8 mouse cellular contexts compared by ENCODE assay signal in the genomic region with DNA sequence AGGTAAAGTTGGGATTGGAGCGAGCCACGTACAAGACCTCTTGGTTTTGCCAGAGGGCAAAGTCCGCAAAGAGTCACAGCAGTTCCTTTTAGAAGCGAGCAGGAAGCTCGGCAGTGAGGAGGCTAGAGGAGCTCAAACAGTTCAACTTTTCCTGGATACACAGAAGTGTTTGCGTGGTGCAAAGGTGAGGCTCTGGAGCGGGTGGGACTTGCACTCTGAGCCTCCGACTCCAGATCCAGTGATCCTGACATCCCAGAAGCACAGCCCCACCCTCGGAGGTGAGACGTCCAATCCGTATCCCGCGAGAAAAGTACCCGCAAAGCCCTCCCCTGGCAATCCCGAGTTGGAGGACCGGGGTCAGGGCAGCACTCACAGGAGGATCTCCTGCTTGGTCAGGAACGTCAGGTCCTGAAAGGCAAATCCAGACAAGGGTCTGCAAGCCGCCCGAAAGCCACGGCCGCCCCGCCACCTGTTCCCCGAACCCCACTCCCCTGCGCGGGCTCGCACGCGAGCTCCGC. TPM values are rescaled to one million over a fixed set of nuclear protein-coding genes. Genes with fewer than 3 reads are reported as not detected.
A peak's percentile ranks its signal among the peaks of the same experiment; 100 is the strongest.
DNase-seq lines count a peak whose midpoint lies in the region; ATAC-seq and TF ChIP-seq lines count a peak whose summit lies in the region.

No protein-coding gene starts in this region.

- TF ChIP-seq CTCF in midbrain, postnatal 0 days (IDR thresholded peaks at IDR 0.05) = no peak

- no peaks in the 10 kb centered on the region for H3K9me3 ChIP-seq in forebrain, embryonic 14.5 days (replicated peaks; ENCODE audit: control insufficient read depth, low read length)
- no peaks in the 10 kb centered on the region for H3K9me3 ChIP-seq in limb, embryonic 11.5 days (ENCODE audit: control insufficient read depth, low read length)
- no peaks in the 10 kb centered on the region for H3K9me3 ChIP-seq in midbrain, postnatal 0 days (ENCODE audit: low read length)

- peak; percentile 45; the same call in 1 of the 2 replicates for ATAC-seq in forebrain, embryonic 14.5 days
- peak; percentile 44 for ATAC-seq in limb, embryonic 11.5 days (ENCODE audit: insufficient number of reproducible peaks, low FRiP score, low TSS enrichment, low read depth)
- ATAC-seq in midbrain, postnatal 0 days (ENCODE audit: low FRiP score) = peak; percentile 36; the same call in 1 of the 2 replicates

- peak; percentile 57 for DNase-seq in embryo, embryonic 10.5 days (ENCODE audit: low spot score)
- DNase-seq in embryo, embryonic 10 days (ENCODE audit: low spot score) = no peak
- DNase-seq in ES-CJ7 (ENCODE audit: low read depth, low spot score) = peak; percentile 77
- peak; percentile 10 for DNase-seq in forebrain, embryonic 14.5 days (ENCODE audit: low spot score)
- DNase-seq in limb, embryonic 11.5 days (ENCODE audit: low spot score) = no peak
- DNase-seq in midbrain, postnatal 0 days (ENCODE audit: low spot score) = no peak
- DNase-seq in layer of hippocampus, postnatal 25 days (ENCODE audit: extremely low spot score in 1 of 2, low spot score in 1 of 2) = no peak
- DNase-seq in layer of hippocampus, adult 8-10 months (ENCODE audit: low spot score in 2 of 2) = no peak

- H3K4me2 ChIP-seq in forebrain, embryonic 14.5 days (ENCODE audit: low read length) = peak overlapping the region; percentile 95
- H3K4me2 ChIP-seq in limb, embryonic 11.5 days (ENCODE audit: low read depth, severe bottlenecking) = peak overlapping the region; percentile 75
- peak overlapping the region; percentile 76 for H3K4me2 ChIP-seq in midbrain, postnatal 0 days (ENCODE audit: low read depth, low read length, poor library complexity, severe bottlenecking)

- H3K4me1 ChIP-seq in forebrain, embryonic 14.5 days (ENCODE audit: control insufficient read depth, insufficient read depth, low read length) = peaks cover 11% of the 10 kb centered on the region
- H3K4me1 ChIP-seq in limb, embryonic 11.5 days (ENCODE audit: control insufficient read depth, insufficient read depth, low read length) = 0 out of 2 replicates have a peak, but pooled peaks cover 8% of the 10 kb centered on the region
- no peaks in the 10 kb centered on the region for H3K4me1 ChIP-seq in midbrain, postnatal 0 days (ENCODE audit: insufficient read depth, low read length)

- no peaks in the 10 kb centered on the region for H3K27me3 ChIP-seq in forebrain, embryonic 14.5 days (replicated peaks; ENCODE audit: control insufficient read depth, insufficient read depth, low read length)
- H3K27me3 ChIP-seq in limb, embryonic 11.5 days (ENCODE audit: control insufficient read depth, insufficient read depth, low read length) = no peaks in the 10 kb centered on the region
- H3K27me3 ChIP-seq in midbrain, postnatal 0 days (ENCODE audit: insufficient read depth, low read length) = no peaks in the 10 kb centered on the region; the same call in 1 of the 2 replicates

- peaks cover 6% of the 10 kb centered on the region for H3K36me3 ChIP-seq in forebrain, embryonic 14.5 days (ENCODE audit: control insufficient read depth, insufficient read depth, low read length)
- H3K36me3 ChIP-seq in limb, embryonic 11.5 days (ENCODE audit: control insufficient read depth, insufficient read depth, low read length) = no peaks in the 10 kb centered on the region; the same call in 1 of the 2 replicates
- 0 out of 2 replicates have a peak, but pooled peaks cover 3% of the 10 kb centered on the region for H3K36me3 ChIP-seq in midbrain, postnatal 0 days (ENCODE audit: insufficient read depth, low read length)

- H3K27ac ChIP-seq in forebrain, embryonic 14.5 days (ENCODE audit: low read depth, low read length) = no peak overlapping the region
- no peak overlapping the region for H3K27ac ChIP-seq in limb, embryonic 11.5 days (replicated peaks; ENCODE audit: low read depth, low read length)
- H3K27ac ChIP-seq in midbrain, postnatal 0 days (ENCODE audit: low read depth, low read length) = no peak overlapping the region

- peak overlapping the region; percentile 54 for H3K9ac ChIP-seq in forebrain, embryonic 14.5 days (ENCODE audit: low read length)
- peak overlapping the region; percentile 51; the same call in 1 of the 2 replicates for H3K9ac ChIP-seq in limb, embryonic 11.5 days (ENCODE audit: low read length)
- H3K9ac ChIP-seq in midbrain, postnatal 0 days (replicated peaks; ENCODE audit: low read length, poor library complexity, severe bottlenecking) = peak overlapping the region; percentile 60

- under 1% methylated on average over 29 of the region's 29 CpGs for WGBS in forebrain, embryonic 14.5 days
- under 1% methylated on average over 29 of the region's 29 CpGs for WGBS in limb, embryonic 11.5 days
- WGBS in midbrain, postnatal 0 days = 2% methylated on average over 29 of the region's 29 CpGs

- H3K4me3 ChIP-seq in forebrain, embryonic 14.5 days (ENCODE audit: low read depth, low read length) = peak overlapping the region; percentile 65
- peak overlapping the region; percentile 59 for H3K4me3 ChIP-seq in limb, embryonic 11.5 days (ENCODE audit: low read depth, low read length)
- H3K4me3 ChIP-seq in midbrain, postnatal 0 days (ENCODE audit: low read depth, low read length) = peak overlapping the region; percentile 68

RNA-seq across cellular contexts. Expression of a gene that starts 0.6 kb away (rescaled TPM):
- 32.7 and 38.5 TPM in 2 replicates for polyA plus RNA-seq in forebrain, embryonic 14.5 days (2014; fragmentation: Nextera tagmentation; extraction: Ambion mirVana)
- 55.5 and 60.8 TPM in 2 replicates for polyA plus RNA-seq in limb, embryonic 11.5 days (2014; fragmentation: Nextera tagmentation; extraction: Ambion mirVana)
- total RNA-seq in midbrain, postnatal 0 days (2014; rRNA removed) = 15.2 and 22.3 TPM in 2 replicates
- 30.6 and 33.7 TPM in 2 replicates for polyA plus RNA-seq in midbrain, postnatal 0 days (2015; fragmentation: Nextera tagmentation; extraction: Ambion mirVana)
- 10 to 100 TPM; 23.8 to 25.2 TPM for total RNA-seq in layer of hippocampus, postnatal 25 days (2021)
- 10 to 100 TPM; 20.3 to 31.5 (median 25.9) TPM for total RNA-seq in layer of hippocampus, adult 8-10 months (2022)

RNA-seq across cellular contexts. Expression of a gene that starts 0.6 kb away (rescaled TPM):
- 2.1 and 2.7 TPM in 2 replicates for polyA plus RNA-seq in forebrain, embryonic 14.5 days (2014; fragmentation: Nextera tagmentation; extraction: Ambion mirVana)
- 4.6 and 4.8 TPM in 2 replicates for polyA plus RNA-seq in limb, embryonic 11.5 days (2014; fragmentation: Nextera tagmentation; extraction: Ambion mirVana)
- 5.9 and 7.4 TPM in 2 replicates for total RNA-seq in midbrain, postnatal 0 days (2014; rRNA removed)
- polyA plus RNA-seq in midbrain, postnatal 0 days (2015; fragmentation: Nextera tagmentation; extraction: Ambion mirVana) = 2.5 and 2.8 TPM in 2 replicates
- total RNA-seq in layer of hippocampus, postnatal 25 days (2021) = 1 to 10 TPM; 6.1 to 6.9 TPM
- total RNA-seq in layer of hippocampus, adult 8-10 months (2022) = 1 to 10 TPM; 6.2 to 7.5 (median 7.0) TPM

RNA-seq across cellular contexts. Expression of a gene that starts 14.1 kb away (rescaled TPM):
- polyA plus RNA-seq in forebrain, embryonic 14.5 days (2014; fragmentation: Nextera tagmentation; extraction: Ambion mirVana) = 0.87 and 1.2 TPM in 2 replicates
- polyA plus RNA-seq in limb, embryonic 11.5 days (2014; fragmentation: Nextera tagmentation; extraction: Ambion mirVana) = 0.30 and 0.91 TPM in 2 replicates
- total RNA-seq in midbrain, postnatal 0 days (2014; rRNA removed) = 1.2 and 1.6 TPM in 2 replicates
- polyA plus RNA-seq in midbrain, postnatal 0 days (2015; fragmentation: Nextera tagmentation; extraction: Ambion mirVana) = 2.4 and 3.2 TPM in 2 replicates
- total RNA-seq in layer of hippocampus, postnatal 25 days (2021) = 1 to 10 TPM; 1.8 to 2.0 TPM
- 1 to 10 TPM; 1.3 to 2.1 (median 1.8) TPM for total RNA-seq in layer of hippocampus, adult 8-10 months (2022)

RNA-seq across cellular contexts. Expression of a gene that starts 29.0 kb away (rescaled TPM):
- 71.2 and 71.8 TPM in 2 replicates for polyA plus RNA-seq in forebrain, embryonic 14.5 days (2014; fragmentation: Nextera tagmentation; extraction: Ambion mirVana)
- 47.4 and 49.0 TPM in 2 replicates for polyA plus RNA-seq in limb, embryonic 11.5 days (2014; fragmentation: Nextera tagmentation; extraction: Ambion mirVana)
- 50.9 and 76.4 TPM in 2 replicates for total RNA-seq in midbrain, postnatal 0 days (2014; rRNA removed)
- polyA plus RNA-seq in midbrain, postnatal 0 days (2015; fragmentation: Nextera tagmentation; extraction: Ambion mirVana) = 80.6 and 84.8 TPM in 2 replicates
- total RNA-seq in layer of hippocampus, postnatal 25 days (2021) = 10 to 100 TPM; 40.0 to 44.4 TPM
- total RNA-seq in layer of hippocampus, adult 8-10 months (2022) = 10 to 100 TPM; 37.2 to 43.3 (median 38.6) TPM

RNA-seq across cellular contexts. Expression of a gene that starts 37.4 kb away (rescaled TPM):
- 6.1 and 10.9 TPM in 2 replicates for polyA plus RNA-seq in forebrain, embryonic 14.5 days (2014; fragmentation: Nextera tagmentation; extraction: Ambion mirVana)
- polyA plus RNA-seq in limb, embryonic 11.5 days (2014; fragmentation: Nextera tagmentation; extraction: Ambion mirVana) = 13.0 and 18.9 TPM in 2 replicates
- total RNA-seq in midbrain, postnatal 0 days (2014; rRNA removed) = 25.0 and 35.4 TPM in 2 replicates
- 15.3 and 18.3 TPM in 2 replicates for polyA plus RNA-seq in midbrain, postnatal 0 days (2015; fragmentation: Nextera tagmentation; extraction: Ambion mirVana)
- total RNA-seq in layer of hippocampus, postnatal 25 days (2021) = 10 to 100 TPM; 19.3 to 23.6 TPM
- 10 to 100 TPM; 19.8 to 27.7 (median 23.7) TPM for total RNA-seq in layer of hippocampus, adult 8-10 months (2022)

Comparison
In these comparisons a context has a peak if more than half of its experiments do, and no peak if none do; other contexts are left out.
1. DNase-seq: peak in embryo, embryonic 10.5 days (single experiment), ES-CJ7 (single experiment) and forebrain, embryonic 14.5 days (single experiment); none in embryo, embryonic 10 days (single experiment), limb, embryonic 11.5 days (single experiment), midbrain, postnatal 0 days (single experiment), layer of hippocampus, postnatal 25 days (0 of 2) and layer of hippocampus, adult 8-10 months (0 of 2).
2. Peak in every context shown above with its lines, with median percentiles within 50 percentile points of each other: ATAC-seq, H3K4me2 ChIP-seq, H3K4me3 ChIP-seq and H3K9ac ChIP-seq.